ENCODE assay signal across 8 mouse cellular contexts in the genomic region with DNA sequence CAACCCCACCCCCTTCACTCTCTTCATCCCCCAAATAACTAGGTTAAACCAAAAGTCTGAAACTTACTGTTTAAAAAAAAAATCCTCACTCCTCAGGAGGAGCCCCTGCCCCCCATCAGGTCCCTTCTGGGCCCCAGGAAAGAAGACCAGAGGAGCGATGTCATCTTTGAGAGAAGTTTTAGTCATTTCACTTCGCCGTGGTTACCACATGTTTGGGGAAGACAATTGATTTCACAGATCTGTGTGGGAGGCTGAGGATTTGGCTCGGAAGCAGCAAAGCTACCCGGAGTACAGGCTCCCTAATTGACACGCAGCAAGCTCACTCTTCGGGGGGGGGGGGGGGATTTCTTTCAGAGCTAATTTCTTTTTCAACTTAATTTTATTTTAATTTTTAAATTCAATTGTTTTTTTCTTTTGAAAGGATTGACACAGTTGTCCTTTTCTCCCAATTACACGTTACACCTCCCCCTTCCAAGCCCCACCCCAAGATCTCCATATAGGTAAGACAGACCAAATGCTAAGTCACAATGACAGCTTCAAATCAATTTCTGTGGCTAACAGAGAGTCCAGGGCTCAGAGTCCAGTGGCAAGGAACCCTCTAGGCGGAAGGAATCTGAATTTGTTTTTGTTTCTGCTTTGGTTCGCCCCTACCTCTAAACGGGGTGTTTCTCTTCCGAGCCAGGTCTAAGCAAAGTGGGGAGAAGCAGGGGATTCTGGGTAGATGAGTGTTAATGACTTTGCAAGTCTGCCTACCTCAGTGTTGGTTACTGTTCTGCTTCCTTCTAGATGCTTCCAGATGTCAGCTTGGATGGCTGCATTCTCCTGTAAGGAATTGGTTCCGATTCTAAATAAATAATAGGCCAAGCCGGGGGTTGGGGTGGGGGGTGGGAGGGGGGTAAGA.
DNase-seq lines count a peak whose midpoint lies in the region; ATAC-seq lines count a peak whose summit lies in the region.

No protein-coding gene starts in this region.

- no peak overlapping the region for H3K27ac ChIP-seq in forebrain, embryonic 11.5 days (ENCODE audit: low read depth, low read length)
- H3K27ac ChIP-seq in limb, embryonic 10.5 days = peak overlapping the region; percentile 14; the same call in 1 of the 2 replicates

- H3K4me3 ChIP-seq in erythroblast, embryonic 14.5 days (replicated peaks) = peak overlapping the region; percentile 44
- H3K4me3 ChIP-seq in forebrain, embryonic 11.5 days (ENCODE audit: low read depth, low read length) = no peak overlapping the region
- H3K4me3 ChIP-seq in limb, embryonic 10.5 days = peak overlapping the region; percentile 38

- peak; percentile 10 to 31 for DNase-seq in CD8-positive naive resting alpha-beta T cell, adult 2 months (ENCODE audit: low read depth in 2 of 2, low spot score in 2 of 2)
- DNase-seq in forebrain, embryonic 11.5 days (ENCODE audit: low spot score) = no peak
- DNase-seq in limb, embryonic 10.5 days (ENCODE audit: low spot score) = no peak
- DNase-seq in naive thymus-derived CD4-positive, alpha-beta T cell, adult 2 months (ENCODE audit: low read depth) = peak; percentile 76
- DNase-seq in adrenal gland, postnatal 10 days = no peak
- DNase-seq in urinary bladder, postnatal 4 days (ENCODE audit: low spot score in 2 of 2) = no peak

- peaks cover 9% of the 10 kb centered on the region; the same call in 1 of the 2 replicates for H3K4me1 ChIP-seq in erythroblast, embryonic 14.5 days (ENCODE audit: control insufficient read depth)
- H3K4me1 ChIP-seq in forebrain, embryonic 11.5 days (replicated peaks; ENCODE audit: control insufficient read depth, insufficient read depth, low read length) = 0 out of 2 replicates have a peak, but pooled peaks cover 4% of the 10 kb centered on the region
- H3K4me1 ChIP-seq in limb, embryonic 10.5 days = peaks cover 25% of the 10 kb centered on the region

- no peaks in the 10 kb centered on the region for H3K36me3 ChIP-seq in erythroblast, embryonic 14.5 days (ENCODE audit: control insufficient read depth)
- H3K36me3 ChIP-seq in forebrain, embryonic 11.5 days (ENCODE audit: control insufficient read depth, insufficient read depth, low read length) = no peaks in the 10 kb centered on the region
- no peaks in the 10 kb centered on the region for H3K36me3 ChIP-seq in limb, embryonic 10.5 days

- H3K9ac ChIP-seq in forebrain, embryonic 11.5 days (ENCODE audit: low read length) = no peak overlapping the region

- no peaks in the 10 kb centered on the region for H3K9me3 ChIP-seq in erythroblast, embryonic 14.5 days (ENCODE audit: control insufficient read depth, low read length)
- H3K9me3 ChIP-seq in forebrain, embryonic 11.5 days (ENCODE audit: control insufficient read depth, low read length) = no peaks in the 10 kb centered on the region
- no peaks in the 10 kb centered on the region for H3K9me3 ChIP-seq in limb, embryonic 10.5 days (replicated peaks)

- no peak for ATAC-seq in erythroblast, adult 5-6 weeks (replicated peaks; ENCODE audit: low FRiP score, poor library complexity, severe bottlenecking)
- peak; percentile 39; the same call in 1 of the 2 replicates for ATAC-seq in forebrain, embryonic 11.5 days (replicated peaks; ENCODE audit: low FRiP score)

- H3K4me2 ChIP-seq in forebrain, embryonic 11.5 days (ENCODE audit: low read depth, low read length, severe bottlenecking) = peak overlapping the region; percentile 35

- 9% methylated on average over 14 of the region's 14 CpGs for WGBS in forebrain, embryonic 11.5 days
- WGBS in limb, embryonic 10.5 days = 10% methylated on average over 14 of the region's 14 CpGs

- no peaks in the 10 kb centered on the region for H3K27me3 ChIP-seq in erythroblast, embryonic 14.5 days (ENCODE audit: control insufficient read depth)
- H3K27me3 ChIP-seq in forebrain, embryonic 11.5 days (ENCODE audit: control insufficient read depth, insufficient read depth, low read length) = no peaks in the 10 kb centered on the region; the same call in 1 of the 2 replicates
- peaks cover 11% of the 10 kb centered on the region for H3K27me3 ChIP-seq in limb, embryonic 10.5 days (ENCODE audit: low read depth, poor library complexity, severe bottlenecking)

Comparison
In these comparisons a context has a peak if more than half of its experiments do, and no peak if none do; other contexts are left out.
1. DNase-seq: peak in CD8-positive naive resting alpha-beta T cell, adult 2 months (2 of 2) and naive thymus-derived CD4-positive, alpha-beta T cell, adult 2 months (single experiment); none in forebrain, embryonic 11.5 days (single experiment), limb, embryonic 10.5 days (single experiment), adrenal gland, postnatal 10 days (single experiment) and urinary bladder, postnatal 4 days (0 of 2).